Mouse (Mus musculus) intestine, embryonic 16.5 days (tissue): Measurements from ENCODE around the gene Rorc. TPM values are rescaled to one million over a fixed set of nuclear protein-coding genes. Genes with fewer than 3 reads are reported as not detected.

Experiments used
- ATAC-seq: fragments of 200-750 bp; cut with Nextera tagmentation; 2 replicates; pipeline ENCODE4 v1.8.0; 2017; ENCODE audit warnings: moderate TSS enrichment, moderate library complexity
- H3K27ac ChIP-seq: fragments of 300-500 bp; sonication (generic); 2 replicates; pipeline ENCODE4 v1.5.1; 2014; ENCODE audit warnings: mild to moderate bottlenecking, low read length
- H3K27me3 ChIP-seq: fragments of 300-500 bp; sonication (generic); replicated peaks from 2 replicates; pipeline ENCODE4 v1.6.1; 2014; ENCODE audit warnings: low read length, control low read depth, mixed read lengths; ENCODE audit not compliant: control insufficient read depth, insufficient read depth
- H3K36me3 ChIP-seq: fragments of 300-500 bp; sonication (generic); 2 replicates; pipeline ENCODE4 v1.6.1; 2014; ENCODE audit warnings: low read length, control low read depth; ENCODE audit not compliant: control insufficient read depth, insufficient read depth
- H3K4me1 ChIP-seq: fragments of 300-500 bp; sonication (generic); 2 replicates; pipeline ENCODE4 v1.6.1; 2014; ENCODE audit warnings: low read length, control low read depth, mixed read lengths; ENCODE audit not compliant: control insufficient read depth, insufficient read depth
- H3K4me2 ChIP-seq: fragments of 300-500 bp; sonication (generic); 2 replicates; pipeline ENCODE4 v1.6.1; 2014; ENCODE audit warnings: low read depth, low read length, control low read depth
- H3K4me3 ChIP-seq: fragments of 300-500 bp; sonication (generic); 2 replicates; pipeline ENCODE4 v1.5.1; 2014; ENCODE audit warnings: mild to moderate bottlenecking, low read length
- H3K9ac ChIP-seq: fragments of 300-500 bp; sonication (generic); 2 replicates; pipeline ENCODE4 v1.6.1; 2014; ENCODE audit warnings: low read depth, low read length
- H3K9me3 ChIP-seq: fragments of 300-500 bp; sonication (generic); 2 replicates; pipeline ENCODE4 v1.6.1; 2016; ENCODE audit warnings: low read length, control low read depth; ENCODE audit not compliant: control insufficient read depth
- WGBS: fragments of 180-500 bp; shearing (Covaris S2); extraction: QIAGEN DNeasy Blood & Tissue Kit; methylation state at CpG from one replicate; pipeline ENCODE4 v1.1.7; 2014; 5-methylcytosine and 5-hydroxymethylcytosine counted together
- polyA plus RNA-seq: library from polyadenylated mRNA; unstranded; fragments of >200 nt; fragmentation: Nextera tagmentation; extraction: Ambion mirVana; gene quantifications from 2 replicates; pipeline ENCODE4 v1.2.1, GENCODE M21; 2015

Gene Rorc
- polyA plus RNA-seq, 1 experiment from 2014 or later, result 11.8 TPM

DNA sequence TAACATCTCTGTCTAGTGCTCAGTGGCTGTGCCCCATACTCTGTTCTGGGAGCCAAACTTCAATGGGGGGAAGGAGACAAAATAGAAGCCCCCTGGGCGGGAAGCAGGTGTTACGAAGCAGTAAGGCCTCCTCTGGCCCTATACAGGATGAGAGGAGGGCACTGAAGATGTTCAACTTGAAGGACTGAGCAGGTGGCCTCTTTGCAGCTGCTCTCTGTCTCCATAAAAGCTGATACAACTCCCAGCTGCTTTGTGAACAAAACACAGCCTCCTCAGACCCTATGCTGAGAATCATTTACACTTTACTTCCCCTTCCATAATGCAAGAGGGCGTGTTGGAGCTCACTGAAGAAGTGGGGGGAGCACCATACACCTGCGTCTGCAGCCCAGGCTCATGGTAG lies 14.1 kb downstream of the Rorc start:
- Histone ChIP-seq H3K9me3 (no peaks in the 10 kb centered on the region), H3K9ac (no peak overlapping the region), H3K36me3 (no peaks in the 10 kb centered on the region), H3K27me3 (no peaks in the 10 kb centered on the region), H3K27ac (no peak overlapping the region), H3K4me3 (no peak overlapping the region), H3K4me1 (no peaks in the 10 kb centered on the region), H3K4me2 (no peak overlapping the region)
- ATAC-seq, result no peak
- 67% methylated on average over 4 of the region's 4 CpGs for WGBS

DNA sequence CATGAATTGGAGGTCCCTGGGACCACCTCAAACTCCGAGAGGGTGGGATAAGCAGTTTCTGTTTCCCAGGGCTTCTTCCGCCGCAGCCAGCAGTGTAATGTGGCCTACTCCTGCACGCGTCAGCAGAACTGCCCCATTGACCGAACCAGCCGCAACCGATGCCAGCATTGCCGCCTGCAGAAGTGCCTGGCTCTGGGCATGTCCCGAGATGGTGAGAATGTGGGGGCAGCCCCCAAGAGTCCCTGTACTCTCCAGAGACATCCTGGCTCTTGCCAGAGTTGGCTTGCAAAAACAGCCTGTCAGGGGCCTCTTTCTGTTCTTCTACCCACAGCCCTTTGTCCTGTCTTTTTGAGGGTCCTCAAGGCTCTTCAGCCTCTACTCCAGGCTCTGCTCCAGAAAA lies 14.8 kb downstream of the Rorc start:
- Histone ChIP-seq H3K27ac (no peak overlapping the region), H3K27me3 (no peaks in the 10 kb centered on the region), H3K9me3 (no peaks in the 10 kb centered on the region), H3K4me2 (no peak overlapping the region), H3K4me1 (no peaks in the 10 kb centered on the region), H3K9ac (no peak overlapping the region), H3K4me3 (no peak overlapping the region), H3K36me3 (no peaks in the 10 kb centered on the region)
- 91% methylated on average over 10 of the region's 10 CpGs for WGBS
- no peak for ATAC-seq

DNA sequence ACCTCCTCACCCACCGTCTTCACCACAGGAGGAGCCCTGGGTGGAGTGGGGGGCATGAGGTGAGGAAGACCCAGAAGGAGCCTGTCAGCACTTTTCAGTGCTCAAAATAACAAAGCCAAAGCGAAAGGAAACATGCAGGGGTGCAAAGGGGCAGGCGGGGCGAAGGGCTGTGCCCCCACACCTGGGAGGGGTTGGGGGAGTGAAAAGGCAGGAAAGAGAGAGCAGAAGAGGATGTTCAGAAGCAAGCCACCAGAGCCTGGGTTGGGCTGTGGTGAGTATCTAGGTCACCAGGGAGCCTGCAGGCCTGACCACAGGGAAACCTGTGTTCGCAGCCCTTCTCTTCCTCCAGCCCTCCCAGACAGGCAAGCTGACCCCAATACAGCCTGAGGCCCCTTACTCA lies 15.5 kb downstream of the Rorc start:
- no peak for ATAC-seq
- H3K4me1 ChIP-seq, result no peaks in the 10 kb centered on the region
- no peaks in the 10 kb centered on the region for H3K27me3 ChIP-seq
- H3K9ac ChIP-seq, result no peak overlapping the region
- no peak overlapping the region for H3K27ac ChIP-seq
- 65% methylated on average over 5 of the region's 5 CpGs for WGBS
- no peaks in the 10 kb centered on the region for H3K9me3 ChIP-seq
- H3K36me3 ChIP-seq, result no peaks in the 10 kb centered on the region
- no peak overlapping the region for H3K4me3 ChIP-seq
- no peak overlapping the region for H3K4me2 ChIP-seq

DNA sequence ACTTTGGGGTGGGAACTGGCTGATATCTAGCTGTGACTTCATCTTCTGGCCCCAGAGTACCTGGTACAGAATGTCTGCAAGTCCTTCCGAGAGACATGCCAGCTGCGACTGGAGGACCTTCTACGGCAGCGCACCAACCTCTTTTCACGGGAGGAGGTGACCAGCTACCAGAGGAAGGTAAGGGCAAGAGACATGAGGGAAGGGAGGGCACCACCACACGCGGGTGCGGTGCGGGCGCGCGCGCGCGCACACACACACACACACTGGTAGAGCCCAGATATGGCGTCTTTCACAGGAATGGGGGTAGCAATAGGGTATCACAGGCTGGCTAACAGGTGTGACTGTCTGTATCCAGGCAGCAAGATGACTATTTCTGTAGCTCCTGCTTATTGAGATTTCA lies 16.8 kb downstream of the Rorc start:
- no peaks in the 10 kb centered on the region for H3K4me1 ChIP-seq

DNA sequence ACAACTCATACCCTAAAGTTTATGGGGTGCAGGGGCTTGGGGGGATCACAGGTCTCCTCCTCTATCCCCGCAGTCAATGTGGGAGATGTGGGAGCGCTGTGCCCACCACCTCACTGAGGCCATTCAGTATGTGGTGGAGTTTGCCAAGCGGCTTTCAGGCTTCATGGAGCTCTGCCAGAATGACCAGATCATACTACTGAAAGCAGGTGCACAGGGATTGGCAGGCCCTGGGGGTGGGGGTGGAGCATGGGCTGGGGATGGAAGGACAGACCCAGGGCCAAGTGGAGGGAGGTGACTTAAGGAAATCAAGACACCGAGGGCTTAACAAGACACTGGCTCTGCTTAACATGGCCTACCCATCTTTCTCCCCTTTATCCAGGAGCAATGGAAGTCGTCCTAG lies 18.4 kb downstream of the Rorc start:
- no peak overlapping the region for H3K9ac ChIP-seq
- WGBS, result 80% methylated on average over 5 of the region's 5 CpGs
- H3K4me2 ChIP-seq, result no peak overlapping the region
- H3K27ac ChIP-seq, result no peak overlapping the region
- H3K27me3 ChIP-seq, result no peaks in the 10 kb centered on the region
- H3K4me1 ChIP-seq, result no peaks in the 10 kb centered on the region
- no peak for ATAC-seq
- no peaks in the 10 kb centered on the region for H3K9me3 ChIP-seq
- H3K4me3 ChIP-seq, result no peak overlapping the region
- no peaks in the 10 kb centered on the region for H3K36me3 ChIP-seq

More for the DNA sequence above, 16.8 kb downstream of the Rorc start:
- Histone ChIP-seq H3K9me3 (no peaks in the 10 kb centered on the region), H3K27ac (no peak overlapping the region), H3K9ac (no peak overlapping the region), H3K4me3 (no peak overlapping the region), H3K36me3 (no peaks in the 10 kb centered on the region), H3K27me3 (no peaks in the 10 kb centered on the region), H3K4me2 (no peak overlapping the region)
- ATAC-seq, result no peak
- WGBS, result 92% methylated on average over 16 of the region's 16 CpGs

DNA sequence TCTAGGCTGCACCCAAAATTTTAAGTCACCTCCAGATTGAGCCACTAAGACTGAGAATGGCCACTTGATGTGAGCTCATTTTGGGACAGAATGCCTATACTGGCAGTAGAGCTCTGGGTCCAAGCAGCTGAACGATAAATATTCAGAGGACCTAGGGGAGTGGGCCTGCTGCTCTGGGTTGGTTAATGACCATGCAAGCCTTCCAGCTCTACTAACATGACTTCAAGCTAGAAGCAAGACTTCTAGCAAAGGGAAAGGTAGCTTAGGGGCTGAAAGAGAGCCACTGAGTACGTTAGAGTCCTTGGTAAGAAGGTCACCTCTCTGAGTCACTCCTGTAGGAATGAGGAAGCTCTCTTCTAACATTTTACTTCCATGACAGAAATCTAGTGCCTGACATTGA lies 19.5 kb downstream of the Rorc start:
- WGBS, result 76% methylated on average over 2 of the region's 2 CpGs
- Histone ChIP-seq H3K27ac (no peak overlapping the region), H3K4me2 (no peak overlapping the region), H3K4me1 (no peaks in the 10 kb centered on the region), H3K27me3 (no peaks in the 10 kb centered on the region), H3K36me3 (no peaks in the 10 kb centered on the region), H3K4me3 (no peak overlapping the region), H3K9me3 (no peaks in the 10 kb centered on the region), H3K9ac (no peak overlapping the region)
- no peak for ATAC-seq

DNA sequence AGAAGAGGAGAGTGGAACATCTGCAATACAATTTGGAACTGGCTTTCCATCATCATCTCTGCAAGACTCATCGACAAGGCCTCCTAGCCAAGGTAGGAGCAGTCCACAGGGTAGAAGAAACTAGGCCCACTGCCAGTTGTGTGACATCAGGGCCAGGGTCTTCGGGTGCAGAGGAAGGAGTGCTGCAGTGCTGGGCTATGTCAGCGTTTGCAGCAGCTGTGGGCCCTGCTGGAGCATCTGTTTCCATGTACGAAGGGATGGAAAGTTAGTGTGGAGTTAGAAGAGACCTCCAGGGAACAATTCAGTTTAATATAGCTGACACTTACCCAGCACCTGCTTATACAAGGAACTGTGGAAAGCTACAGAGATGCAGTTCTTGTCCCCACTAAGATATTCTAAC lies 20.5 kb downstream of the Rorc start:
- Histone ChIP-seq H3K9ac (no peak overlapping the region), H3K4me2 (no peak overlapping the region), H3K27me3 (no peaks in the 10 kb centered on the region), H3K27ac (no peak overlapping the region), H3K4me1 (no peaks in the 10 kb centered on the region), H3K4me3 (no peak overlapping the region), H3K9me3 (no peaks in the 10 kb centered on the region), H3K36me3 (no peaks in the 10 kb centered on the region)
- WGBS, result 76% methylated on average over 4 of the region's 4 CpGs
- no peak for ATAC-seq

DNA sequence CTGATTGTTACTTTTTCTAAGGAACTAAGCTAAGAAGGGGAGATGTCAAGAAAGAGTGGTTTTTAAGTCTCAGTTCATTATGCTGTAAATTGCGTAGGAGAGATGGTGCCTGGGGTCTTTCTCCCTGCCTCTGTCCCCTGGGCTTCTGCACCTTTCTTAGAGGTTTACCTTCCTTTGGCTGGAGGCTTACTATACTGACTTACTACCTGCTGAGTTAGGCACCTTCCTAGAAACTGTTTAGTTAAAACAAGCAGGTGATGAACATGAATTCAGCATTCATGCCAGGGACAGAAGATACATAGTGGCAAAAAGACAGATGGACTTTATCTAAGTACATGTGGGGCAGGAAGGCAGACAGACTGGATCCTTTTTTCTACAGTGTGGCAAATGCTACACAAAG lies 23.7 kb downstream of the Rorc start:
- WGBS, result 84% methylated on average over 1 of the region's 1 CpGs
- no peaks in the 10 kb centered on the region for H3K36me3 ChIP-seq
- no peak overlapping the region for H3K9ac ChIP-seq
- H3K27ac ChIP-seq, result no peak overlapping the region
- peaks cover 13% of the 10 kb centered on the region; the same call in 1 of the 2 replicates for H3K27me3 ChIP-seq
- peaks cover 9% of the 10 kb centered on the region; the same call in 1 of the 2 replicates for H3K4me1 ChIP-seq
- H3K4me3 ChIP-seq, result no peak overlapping the region
- H3K4me2 ChIP-seq, result no peak overlapping the region
- ATAC-seq, result no peak
- no peaks in the 10 kb centered on the region for H3K9me3 ChIP-seq

DNA sequence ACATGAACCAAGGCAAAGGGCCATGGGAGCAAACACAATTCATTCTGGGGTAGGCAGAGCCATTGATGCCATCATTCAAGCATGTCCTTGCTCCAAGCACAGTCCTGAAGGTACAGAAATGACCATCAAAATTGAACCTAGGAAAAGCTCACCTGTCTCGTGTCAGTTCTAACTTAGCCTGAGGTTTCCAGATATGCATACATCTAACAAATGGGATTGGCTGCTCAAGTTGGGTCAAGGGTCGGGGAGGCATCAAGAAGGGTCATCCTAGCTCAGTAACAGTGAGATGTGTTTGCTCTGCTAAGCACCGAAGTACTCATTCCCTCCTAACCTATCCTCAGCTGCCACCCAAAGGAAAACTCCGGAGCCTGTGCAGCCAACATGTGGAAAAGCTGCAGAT lies 24.3 kb downstream of the Rorc start:
- no peak for ATAC-seq
- 81% methylated on average over 4 of the region's 4 CpGs for WGBS
- Histone ChIP-seq H3K36me3 (no peaks in the 10 kb centered on the region), H3K9me3 (no peaks in the 10 kb centered on the region), H3K9ac (no peak overlapping the region), H3K4me2 (no peak overlapping the region), H3K4me1 (peaks cover 9% of the 10 kb centered on the region; the same call in 1 of the 2 replicates), H3K27ac (no peak overlapping the region), H3K27me3 (peaks cover 15% of the 10 kb centered on the region; the same call in 1 of the 2 replicates), H3K4me3 (no peak overlapping the region)

DNA sequence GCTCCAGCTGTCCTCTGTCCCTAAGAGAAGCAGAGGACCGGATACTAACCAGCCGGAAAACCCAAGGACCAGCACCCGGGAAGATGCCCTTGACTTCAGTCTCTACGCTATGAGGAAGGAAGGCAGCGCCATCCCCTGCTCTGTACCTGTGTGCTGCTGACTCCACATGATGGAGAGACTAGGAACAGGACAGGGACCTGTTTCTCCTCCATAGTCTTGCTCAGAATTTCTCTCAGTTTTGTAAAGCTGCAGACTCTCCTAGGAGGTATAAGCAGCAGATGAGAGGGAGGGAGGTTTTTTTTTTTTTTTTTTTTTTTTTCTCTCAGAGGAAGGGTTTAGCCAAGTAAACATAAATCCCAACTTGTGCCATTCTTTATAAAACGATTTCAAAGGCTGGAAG lies 25.6 kb downstream of the Rorc start, which contains the start of gene Lingo4:
TSS of gene Lingo4 (plus strand) at position 301 of the 400 bp plus-strand sequence.
- Histone ChIP-seq H3K4me2 (peak within 1 kb of the TSS; percentile 41), H3K4me1 (peaks cover 9% of the 10 kb centered on the region; the same call in 1 of the 2 replicates), H3K27ac (no peak within 1 kb of the TSS), H3K9me3 (no peaks in the 10 kb centered on the region), H3K9ac (peak within 1 kb of the TSS; percentile 36; the same call in 1 of the 2 replicates), H3K36me3 (no peaks in the 10 kb centered on the region), H3K27me3 (peaks cover 16% of the 10 kb centered on the region; the same call in 1 of the 2 replicates), H3K4me3 (peak within 1 kb of the TSS; percentile 22)
- 71% methylated on average over 6 of the region's 6 CpGs for WGBS
- ATAC-seq, result no peak
